Mouse (Mus musculus) c-Kit-negative CD71-positive TER-119-positive erythroid progenitor cells, embryonic 14.5 days (primary cell): ENCODE measurements around the gene Stox1.
"Not testable (repeated sequence)": the region's sequence is repeated elsewhere in the genome, so short reads cannot be mapped to it uniquely, and the experiment has no call there.

Experiments used
- DNase-seq: peaks from one replicate; pipeline ENCODE4 v3.0.0-alpha.2; 2013; ENCODE audit warnings: low read depth, low spot score

Stox1 gene

GRCm38 (mm10) chr10:62725771-62726687 is at the start of gene Stox1:
Gene Stox1 (minus strand): TSS chr10:62726128.
- DNase-seq, result no peak

- DNase-seq, result no peak
Measured at GRCm38 (mm10) chr10:62750781-62751180, 24.9 kb upstream of the Stox1 start.

- DNase-seq, result no peak
Measured at GRCm38 (mm10) chr10:62739961-62740737, 14.2 kb upstream of the Stox1 start.

GRCm38 (mm10) chr10:62736965-62737688 is 11.2 kb upstream of the Stox1 start:
- no peak for DNase-seq

- no peak for DNase-seq
Measured at GRCm38 (mm10) chr10:62730826-62731225, 4.9 kb upstream of the Stox1 start.

- no peak for DNase-seq
Measured at GRCm38 (mm10) chr10:62724936-62725335, 992 bp downstream of the Stox1 start.

- no peak for DNase-seq
Measured at GRCm38 (mm10) chr10:62722701-62723100, 3.2 kb downstream of the Stox1 start.

- DNase-seq, result not testable (repeated sequence)
Measured at GRCm38 (mm10) chr10:62720574-62720973, 5.4 kb downstream of the Stox1 start.

- no peak for DNase-seq
Measured at GRCm38 (mm10) chr10:62713457-62713856, 12.5 kb downstream of the Stox1 start.

- DNase-seq, result no peak
Measured at GRCm38 (mm10) chr10:62703579-62703978, 22.3 kb downstream of the Stox1 start.

GRCm38 (mm10) chr10:62702436-62702835 is 23.5 kb downstream of the Stox1 start:
- DNase-seq, result no peak

- DNase-seq, result no peak
Measured at GRCm38 (mm10) chr10:62692771-62693170, 33.2 kb downstream of the Stox1 start.

- DNase-seq, result no peak
Measured at GRCm38 (mm10) chr10:62692244-62692643, 33.7 kb downstream of the Stox1 start.

GRCm38 (mm10) chr10:62687032-62687674 is 38.8 kb downstream of the Stox1 start:
- DNase-seq, result no peak

- no peak for DNase-seq
Measured at GRCm38 (mm10) chr10:62683043-62683442, 42.9 kb downstream of the Stox1 start.

GRCm38 (mm10) chr10:62679833-62680232 is 46.1 kb downstream of the Stox1 start:
- DNase-seq, result no peak

GRCm38 (mm10) chr10:62677329-62677728 is 48.6 kb downstream of the Stox1 start:
- no peak for DNase-seq

GRCm38 (mm10) chr10:62676196-62676595 is 49.7 kb downstream of the Stox1 start:
- DNase-seq, result no peak

- DNase-seq, result no peak
Measured at GRCm38 (mm10) chr10:62672359-62672758, 53.6 kb downstream of the Stox1 start.

GRCm38 (mm10) chr10:62669245-62669644 is 56.7 kb downstream of the Stox1 start:
- no peak for DNase-seq

- no peak for DNase-seq
Measured at GRCm38 (mm10) chr10:62668463-62668862, 57.5 kb downstream of the Stox1 start.
